Mouse (Mus musculus) gastrocnemius, postnatal 4 days (tissue): ENCODE data around the gene Repin1. TPM values are rescaled to one million over a fixed set of nuclear protein-coding genes. Genes with fewer than 3 reads are reported as not detected.

Source experiments
- DNase-seq, 2 experiments: peaks; one replicate each; pipeline ENCODE4 v3.0.0; 2021 to 2022; ENCODE audit warnings: low spot score in 2 of 2, mixed read lengths in 2 of 2
- total RNA-seq, 2 experiments: library from RNA; stranded (reverse); gene quantifications; 2 replicates each; pipeline ENCODE4 v1.2.3; 2021

Gene Repin1
- total RNA-seq, 2 experiments from 2014 or later, result 29.1 to 31.9 TPM

GRCm38 (mm10) chr6:48578736-48579135 is 14.9 kb upstream of the Repin1 start:
- no peak for DNase-seq

GRCm38 (mm10) chr6:48579215-48579648 is 14.5 kb upstream of the Repin1 start:
- DNase-seq, result no peak

GRCm38 (mm10) chr6:48581257-48581656 is 12.4 kb upstream of the Repin1 start:
- DNase-seq, result no peak

GRCm38 (mm10) chr6:48582037-48582436 is 11.6 kb upstream of the Repin1 start:
- peak in 1 of 2 experiments; percentile 37 for DNase-seq

GRCm38 (mm10) chr6:48589194-48589750 is 4.4 kb upstream of the Repin1 start, which contains the start of gene Gm45021:
TSS of gene Gm45021 (plus strand) at chr6:48589610.
- no peak for DNase-seq

DNA sequence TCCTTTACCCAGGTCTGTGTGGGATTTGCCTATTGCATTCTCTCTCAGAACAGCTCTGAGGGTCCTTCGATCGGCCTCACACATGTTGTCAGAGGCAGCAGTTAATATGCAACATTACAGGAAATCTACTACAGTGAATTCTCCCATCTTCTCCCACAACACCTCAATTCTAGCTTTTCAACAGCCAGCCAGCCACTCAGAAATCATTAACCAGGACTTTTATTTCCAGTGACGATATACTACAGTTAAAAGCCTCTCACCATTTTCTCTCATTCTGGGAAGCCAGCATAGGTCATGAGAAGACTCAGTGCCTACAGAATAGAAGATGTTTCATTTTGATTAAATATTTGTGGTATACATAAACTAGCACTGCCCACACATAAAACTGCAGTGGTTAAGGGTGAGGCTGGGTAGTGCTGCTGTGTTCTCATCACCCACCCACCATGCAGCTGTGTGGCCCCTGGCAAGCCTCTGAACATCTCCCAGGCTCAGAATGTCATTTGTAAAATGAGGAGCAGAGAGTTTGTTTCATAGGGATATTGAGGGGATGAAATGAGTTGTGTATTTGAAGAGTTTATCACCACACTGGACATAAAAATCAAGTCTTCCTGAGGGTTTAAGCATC is 2.4 kb upstream of the Repin1 start:
- no peak for DNase-seq

DNA sequence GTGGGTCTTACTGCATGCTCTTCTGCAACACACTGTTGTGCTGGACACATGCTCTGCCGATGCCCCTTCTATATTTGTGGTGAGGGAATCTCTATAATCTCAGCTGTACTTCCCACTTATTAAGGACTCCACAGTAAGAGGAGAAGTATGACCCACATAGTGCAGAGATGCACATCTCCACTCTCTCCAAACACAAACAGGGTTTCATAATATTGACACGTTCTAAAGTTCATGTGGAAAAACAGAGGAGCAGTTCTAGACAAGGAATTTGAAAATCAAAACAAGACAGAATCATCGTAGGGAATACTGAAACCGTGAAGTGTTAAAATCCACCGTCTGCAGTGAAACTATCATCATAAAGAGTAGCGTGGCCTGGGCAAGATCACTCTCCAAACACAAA is 1.8 kb upstream of the Repin1 start:
- no peak for DNase-seq

- peak in 1 of 2 experiments; percentile 56 for DNase-seq
These were observed 508 bp downstream of the Repin1 start for GRCm38 (mm10) chr6:48594043-48594738.

GRCm38 (mm10) chr6:48595278-48595677 is 1.6 kb downstream of the Repin1 start:
- no peak for DNase-seq

- no peak for DNase-seq
These were observed 3.0 kb downstream of the Repin1 start for GRCm38 (mm10) chr6:48596545-48597232.

GRCm38 (mm10) chr6:48597233-48597625 is 3.5 kb downstream of the Repin1 start:
- DNase-seq, result no peak

DNA sequence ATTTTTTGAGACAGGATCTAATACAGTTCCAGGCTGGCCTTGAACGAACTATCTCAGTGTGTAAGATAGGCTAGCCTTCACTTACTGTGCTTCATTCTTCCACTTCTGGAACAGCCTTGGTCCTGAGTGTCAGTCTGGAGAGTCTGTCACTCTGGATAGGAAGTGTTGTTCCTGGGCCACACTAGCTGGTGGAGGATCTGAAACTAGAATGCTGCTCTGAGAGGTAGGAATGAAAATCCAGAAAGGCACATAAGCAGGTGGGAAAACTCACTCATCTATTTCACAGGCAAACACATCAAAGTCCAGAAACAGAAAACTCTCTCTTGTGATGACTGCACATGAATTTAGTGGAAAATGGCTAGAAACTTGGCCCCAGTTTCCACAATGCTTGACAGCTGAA is 6.9 kb downstream of the Repin1 start:
- DNase-seq, result no peak

- DNase-seq, result peak; percentile 95 to 98
These were observed 7.8 kb downstream of the Repin1 start, which contains the start of gene Zfp775 for GRCm38 (mm10) chr6:48601271-48602079. TSS of gene Zfp775 (plus strand) at chr6:48602063.

DNA sequence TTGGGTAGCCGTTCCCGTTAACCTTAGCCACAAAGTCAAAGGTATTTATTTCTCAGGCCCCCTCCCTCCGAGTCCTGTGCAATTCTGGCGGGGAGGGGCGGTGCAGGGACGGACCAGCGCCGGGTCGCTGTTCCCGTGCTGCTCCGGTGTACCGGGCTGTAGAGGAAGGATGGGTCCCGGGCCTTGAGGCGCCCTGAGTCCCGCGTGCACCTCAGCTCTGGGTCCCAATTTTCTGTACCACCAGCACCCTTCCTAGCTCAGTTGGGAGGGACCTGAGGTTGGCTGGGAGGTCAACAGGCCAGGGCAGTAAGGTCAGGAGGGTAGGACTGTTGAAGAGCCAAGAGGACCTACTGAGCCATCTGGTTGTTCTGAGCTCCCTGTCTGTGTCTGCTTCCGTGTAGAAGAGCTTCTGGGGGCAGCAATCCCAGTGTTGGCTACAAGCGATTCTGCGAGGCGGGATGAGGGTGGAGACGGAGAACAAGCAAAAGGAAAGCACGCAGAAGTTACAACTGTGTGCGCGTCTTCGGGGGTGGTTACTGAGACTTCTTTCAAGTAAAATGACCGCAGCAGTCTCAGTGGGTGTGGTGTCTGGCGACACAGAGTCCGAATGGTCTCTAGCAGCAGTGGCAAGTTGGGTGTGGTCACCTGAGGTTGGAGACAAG is 8.5 kb downstream of the Repin1 start:
- peak in 1 of 2 experiments; percentile 40 for DNase-seq

GRCm38 (mm10) chr6:48608124-48608523 is 14.4 kb downstream of the Repin1 start:
- no peak for DNase-seq

GRCm38 (mm10) chr6:48609512-48609911 is 15.8 kb downstream of the Repin1 start:
- no peak for DNase-seq

GRCm38 (mm10) chr6:48610657-48611056 is 17.0 kb downstream of the Repin1 start:
- no peak for DNase-seq

GRCm38 (mm10) chr6:48613464-48613863 is 19.8 kb downstream of the Repin1 start:
- DNase-seq, result no peak

GRCm38 (mm10) chr6:48614756-48615155 is 21.1 kb downstream of the Repin1 start:
- DNase-seq, result no peak

DNA sequence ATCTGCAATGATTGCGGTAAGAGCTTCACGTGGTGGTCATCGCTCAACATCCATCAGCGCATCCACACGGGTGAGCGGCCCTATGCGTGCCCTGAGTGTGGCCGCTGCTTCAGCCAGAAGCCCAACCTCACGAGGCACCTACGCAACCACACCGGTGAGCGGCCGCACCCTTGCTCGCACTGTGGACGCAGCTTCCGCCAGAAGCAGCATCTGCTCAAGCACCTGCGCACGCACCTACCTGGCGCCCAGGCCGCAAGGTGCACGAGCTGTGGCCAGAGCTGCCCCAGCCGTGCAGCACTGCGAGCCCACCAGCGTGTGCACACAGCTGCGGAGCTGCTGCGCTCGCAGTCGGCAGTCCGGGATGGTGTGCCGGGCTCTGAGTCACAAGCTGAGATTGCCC is 26.3 kb downstream of the Repin1 start:
- no peak for DNase-seq
